Mouse (Mus musculus) forebrain, embryonic 12.5 days (tissue): ENCODE measurements around the gene Cpsf7. TPM values are rescaled to one million over a fixed set of nuclear protein-coding genes. Genes with fewer than 3 reads are reported as not detected.

Experiments
- ATAC-seq: fragments of 200-750 bp; cut with Nextera tagmentation; 2 replicates; pipeline ENCODE4 v1.8.0; 2017; ENCODE audit warnings: moderate TSS enrichment; ENCODE audit not compliant: low FRiP score
- H3K27ac ChIP-seq: fragments of 300-500 bp; sonication (generic); 2 replicates; pipeline ENCODE4 v1.5.1; 2016; ENCODE audit warnings: mild to moderate bottlenecking
- H3K27me3 ChIP-seq: fragments of 300-500 bp; sonication (generic); 2 replicates; pipeline ENCODE4 v1.6.1; 2016; ENCODE audit warnings: mild to moderate bottlenecking
- H3K36me3 ChIP-seq: fragments of 300-500 bp; sonication (generic); replicated peaks from 2 replicates; pipeline ENCODE4 v1.6.1; 2016; ENCODE audit warnings: mild to moderate bottlenecking
- H3K4me1 ChIP-seq: fragments of 300-500 bp; sonication (generic); 2 replicates; pipeline ENCODE4 v1.6.1; 2016
- H3K4me2 ChIP-seq: fragments of 300-500 bp; sonication (generic); 2 replicates; pipeline ENCODE4 v1.6.1; 2016; ENCODE audit warnings: mild to moderate bottlenecking, moderate library complexity
- H3K4me3 ChIP-seq: fragments of 300-500 bp; sonication (generic); replicated peaks from 2 replicates; pipeline ENCODE4 v1.5.1; 2016; ENCODE audit warnings: mild to moderate bottlenecking
- H3K9ac ChIP-seq: fragments of 300-500 bp; sonication (generic); 2 replicates; pipeline ENCODE4 v1.6.1; 2016; ENCODE audit warnings: mild to moderate bottlenecking
- H3K9me3 ChIP-seq: fragments of 300-500 bp; sonication (generic); 2 replicates; pipeline ENCODE4 v1.6.1; 2016
- WGBS: fragments of 180-500 bp; shearing (Covaris S2); methylation state at CpG from one replicate; pipeline ENCODE4 v1.1.7; 2016; 5-methylcytosine and 5-hydroxymethylcytosine counted together
- polyA plus RNA-seq: library from polyadenylated mRNA; unstranded; fragments of >200 nt; fragmentation: Nextera tagmentation; extraction: Ambion mirVana; gene quantifications from 2 replicates; pipeline ENCODE4 v1.2.1, GENCODE M21; 2016

Cpsf7 gene
- 67.9 and 73.9 TPM in 2 replicates for polyA plus RNA-seq

DNA sequence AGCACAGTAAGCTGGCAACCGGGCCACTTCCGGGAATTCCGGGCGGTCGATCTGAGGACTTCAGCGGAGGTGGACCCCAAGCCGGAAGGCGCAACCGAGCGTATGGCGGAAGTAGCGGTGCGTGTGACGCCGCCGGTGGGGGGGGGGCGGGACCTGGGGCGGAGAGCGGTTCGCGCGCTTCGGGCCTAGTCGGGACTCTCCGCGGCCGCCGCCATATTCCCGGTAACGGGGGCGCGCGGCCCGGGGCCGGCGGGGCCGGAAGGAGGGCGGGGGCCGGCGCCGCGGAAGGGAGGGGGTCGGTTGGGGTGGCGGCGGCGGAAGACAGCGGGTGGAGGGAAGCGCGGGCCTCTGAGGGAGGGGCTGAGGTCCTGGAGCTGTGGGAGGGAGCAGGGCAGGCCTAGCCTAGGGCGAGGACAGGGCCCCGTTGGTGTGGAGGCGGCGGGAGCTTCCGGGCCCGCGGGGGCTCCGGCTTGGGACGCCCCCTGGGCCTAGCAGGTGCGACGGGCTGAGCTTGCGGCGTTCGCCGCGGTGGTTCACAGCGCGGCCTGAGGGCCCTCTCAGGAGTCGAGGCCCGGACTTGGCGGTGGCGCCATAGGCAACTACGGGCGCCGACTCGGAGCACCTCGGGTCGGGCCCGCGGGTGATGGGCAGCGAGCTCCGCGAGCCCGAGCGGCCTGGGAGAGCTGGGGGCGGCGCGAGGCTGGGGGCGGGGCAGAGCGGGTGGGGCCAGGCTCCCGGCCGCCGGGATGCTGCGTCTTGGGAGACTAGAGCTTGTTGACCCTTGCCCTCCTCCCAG lies at the start of gene Cpsf7:
Cpsf7 (plus strand) TSS at position 161 of the 796 bp plus-strand sequence.
- H3K27ac ChIP-seq: peak within 1 kb of the TSS; percentile 99
- H3K9ac ChIP-seq: peak within 1 kb of the TSS; percentile 98
- H3K27me3 ChIP-seq: no peaks in the 10 kb centered on the region
- under 1% methylated on average over 92 of the region's 93 CpGs for WGBS
- ATAC-seq: peak; percentile 94
- no peaks in the 10 kb centered on the region for H3K9me3 ChIP-seq
- H3K4me3 ChIP-seq: peak within 1 kb of the TSS; percentile 97
- H3K4me2 ChIP-seq: peak within 1 kb of the TSS; percentile 80
- peaks cover 29% of the 10 kb centered on the region for H3K4me1 ChIP-seq
- peaks cover 12% of the 10 kb centered on the region for H3K36me3 ChIP-seq

DNA sequence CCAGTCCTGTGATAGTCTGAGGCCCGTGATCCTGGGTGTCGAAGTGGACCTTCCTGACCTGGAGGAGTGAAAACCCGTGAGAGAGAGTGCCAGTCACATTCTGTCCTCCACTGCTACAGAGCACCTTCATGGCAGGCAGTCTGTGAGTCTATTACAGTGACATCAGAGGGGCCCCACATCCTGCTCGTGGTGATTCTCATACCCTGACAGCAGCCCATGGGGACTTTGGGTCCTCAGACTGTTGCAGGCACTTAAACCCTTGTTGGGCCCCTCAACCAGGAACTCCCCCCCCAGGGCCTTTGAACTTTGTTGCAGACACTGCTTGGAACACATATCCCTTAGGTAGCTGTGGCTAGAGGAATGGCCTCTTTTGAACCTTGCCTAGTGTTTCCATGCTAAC lies 45.5 kb upstream of the Cpsf7 start:
- Histone ChIP-seq H3K27ac (no peak overlapping the region), H3K9me3 (no peaks in the 10 kb centered on the region), H3K4me3 (no peak overlapping the region), H3K4me2 (no peak overlapping the region), H3K4me1 (peaks cover 9% of the 10 kb centered on the region), H3K9ac (no peak overlapping the region), H3K27me3 (0 out of 2 replicates have a peak, but pooled peaks cover 3% of the 10 kb centered on the region), H3K36me3 (no peaks in the 10 kb centered on the region)
- WGBS: 77% methylated on average over 4 of the region's 4 CpGs
- no peak for ATAC-seq

DNA sequence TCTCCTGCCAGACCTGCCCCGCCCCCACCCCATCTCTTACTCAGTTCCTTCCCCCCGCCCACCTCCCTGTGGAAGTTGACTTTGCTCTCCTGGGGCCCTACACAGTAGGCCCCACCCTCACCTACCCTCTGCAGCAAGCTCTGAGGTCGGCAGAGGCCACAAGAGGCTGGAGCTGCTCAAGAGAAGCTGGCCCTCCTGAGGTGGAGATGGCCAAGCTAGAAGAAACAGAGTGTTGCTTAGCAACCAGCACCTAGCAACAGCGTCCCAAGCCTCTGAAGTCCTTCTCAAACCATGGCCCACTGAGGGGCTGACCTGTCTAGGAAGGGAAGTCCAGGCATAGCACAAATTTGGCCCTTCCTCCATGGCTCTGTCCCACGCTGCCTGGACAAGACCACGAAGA lies 42.4 kb upstream of the Cpsf7 start, which contains the start of gene Ppp1r32:
Ppp1r32 (minus strand) TSS at position 226 of the 400 bp plus-strand sequence.
- Histone ChIP-seq H3K9ac (no peak within 1 kb of the TSS), H3K36me3 (no peaks in the 10 kb centered on the region), H3K4me2 (no peak within 1 kb of the TSS), H3K27me3 (peaks cover 12% of the 10 kb centered on the region; the same call in 1 of the 2 replicates), H3K4me1 (peaks cover 9% of the 10 kb centered on the region), H3K27ac (no peak within 1 kb of the TSS; the same call in 1 of the 2 replicates), H3K9me3 (no peaks in the 10 kb centered on the region), H3K4me3 (no peak within 1 kb of the TSS)
- ATAC-seq: peak; percentile 66; the same call in 1 of the 2 replicates
- 27% methylated on average over 6 of the region's 6 CpGs for WGBS

DNA sequence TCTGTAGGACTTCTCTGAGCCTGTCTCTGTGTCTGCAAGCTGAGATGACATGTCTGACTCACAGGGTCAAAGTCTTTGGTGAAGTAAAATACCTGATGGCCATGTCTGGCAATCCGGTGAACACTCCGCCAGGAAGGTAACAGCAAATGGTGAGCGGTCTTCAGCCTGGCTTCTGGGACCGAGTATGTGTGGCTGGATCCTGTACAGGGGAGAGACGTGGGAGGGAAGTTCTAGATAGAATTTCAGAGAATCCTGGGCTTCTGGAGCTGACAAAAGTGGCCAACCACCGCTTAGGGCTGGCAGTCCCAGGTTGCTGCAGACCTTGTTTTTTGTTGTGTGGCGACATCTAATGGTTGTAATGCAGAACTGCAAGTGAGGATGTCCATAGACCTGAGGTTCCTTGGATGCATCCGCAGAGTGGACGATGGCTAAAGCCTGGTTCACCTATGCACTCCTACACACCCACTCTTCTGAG lies 38.8 kb upstream of the Cpsf7 start:
- Histone ChIP-seq H3K4me2 (no peak overlapping the region), H3K4me1 (peaks cover 9% of the 10 kb centered on the region), H3K36me3 (no peaks in the 10 kb centered on the region), H3K27ac (no peak overlapping the region), H3K27me3 (peaks cover 12% of the 10 kb centered on the region; the same call in 1 of the 2 replicates), H3K9ac (no peak overlapping the region), H3K4me3 (no peak overlapping the region), H3K9me3 (no peaks in the 10 kb centered on the region)
- peak; percentile 74 for ATAC-seq
- whole genome bisulfite sequencing: 26% methylated on average over 9 of the region's 9 CpGs

DNA sequence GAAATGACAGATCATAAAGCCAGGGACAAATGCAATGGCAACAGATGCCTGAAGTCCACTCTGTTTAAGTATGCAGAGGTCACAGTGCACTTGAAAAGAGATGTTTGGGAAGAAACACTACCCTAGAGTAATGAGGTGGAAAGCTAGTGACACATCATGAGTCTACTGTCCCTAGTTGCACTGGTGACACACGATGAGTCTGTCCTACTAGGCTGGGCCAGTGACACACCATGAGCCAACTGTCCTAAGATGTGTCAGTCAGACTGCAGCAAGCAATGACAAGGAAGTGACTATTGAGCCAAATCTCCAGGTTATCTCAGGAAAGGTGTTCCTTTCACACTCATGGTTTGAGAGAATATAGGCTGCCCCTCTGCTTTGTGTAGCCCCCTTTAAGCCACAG lies 29.4 kb upstream of the Cpsf7 start:
- WGBS: 100% methylated on average over 1 of the region's 1 CpGs
- Histone ChIP-seq H3K4me1 (peaks cover 6% of the 10 kb centered on the region; the same call in 1 of the 2 replicates), H3K9me3 (no peaks in the 10 kb centered on the region), H3K9ac (no peak overlapping the region), H3K27me3 (no peaks in the 10 kb centered on the region), H3K4me3 (no peak overlapping the region), H3K4me2 (no peak overlapping the region), H3K36me3 (peaks cover 12% of the 10 kb centered on the region), H3K27ac (no peak overlapping the region)
- no peak for ATAC-seq

DNA sequence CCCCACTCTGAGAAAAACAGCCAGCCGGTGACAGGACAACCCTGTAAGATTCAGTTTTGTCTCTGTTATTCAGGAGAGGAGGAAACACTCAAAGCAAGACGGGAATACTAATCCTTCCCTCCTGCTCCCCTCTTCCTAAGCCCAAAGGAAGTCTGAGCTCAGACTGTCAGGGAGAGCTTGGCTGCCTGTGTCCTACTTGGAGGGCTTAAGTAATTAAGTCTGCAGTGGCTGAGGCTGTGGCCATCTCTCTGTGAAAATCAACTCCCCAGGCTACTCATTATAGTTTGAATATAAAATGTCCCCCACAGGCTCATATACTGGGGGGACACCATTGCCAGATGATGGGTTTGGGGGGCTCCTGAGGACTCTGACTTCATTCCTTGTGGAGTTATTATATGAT lies 28.1 kb upstream of the Cpsf7 start:
- no peak for ATAC-seq
- H3K4me2 ChIP-seq: no peak overlapping the region
- H3K4me1 ChIP-seq: peaks cover 6% of the 10 kb centered on the region; the same call in 1 of the 2 replicates
- WGBS: 54% methylated on average over 2 of the region's 2 CpGs
- no peak overlapping the region for H3K9ac ChIP-seq
- no peaks in the 10 kb centered on the region for H3K27me3 ChIP-seq
- peaks cover 26% of the 10 kb centered on the region for H3K36me3 ChIP-seq
- H3K9me3 ChIP-seq: no peaks in the 10 kb centered on the region
- H3K4me3 ChIP-seq: no peak overlapping the region
- H3K27ac ChIP-seq: no peak overlapping the region

DNA sequence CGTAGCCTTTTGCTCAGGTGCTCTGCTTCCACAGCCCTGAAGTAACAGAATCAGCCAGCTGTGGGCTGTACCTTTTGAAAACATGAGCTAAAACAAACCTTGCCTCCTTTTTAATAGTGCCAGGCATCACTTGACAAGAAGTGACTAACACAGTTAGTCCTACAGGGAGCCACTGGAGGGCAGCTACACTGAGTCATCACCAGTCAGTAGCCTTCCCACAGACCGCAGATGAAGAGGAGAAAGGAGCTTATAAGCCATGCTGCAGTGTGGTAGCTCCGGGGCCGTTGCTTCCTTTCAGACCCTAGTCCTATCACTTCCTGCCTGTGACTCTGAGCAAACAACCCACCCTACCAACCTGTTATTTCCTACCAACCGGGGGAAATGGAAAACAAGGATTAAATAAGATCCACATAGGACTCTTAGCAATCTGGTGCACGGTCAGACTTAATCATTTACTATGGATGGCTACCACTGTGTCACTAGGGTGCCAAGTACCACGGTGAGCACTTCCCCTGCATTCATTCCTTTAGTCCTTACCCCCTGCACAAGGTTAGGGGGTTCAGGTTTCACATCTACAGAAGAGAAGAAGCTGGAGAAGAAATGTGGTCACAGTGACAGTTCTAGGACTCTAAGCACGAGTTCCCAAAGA lies 27.4 kb upstream of the Cpsf7 start:
- 70% methylated on average over 8 of the region's 8 CpGs for WGBS
- Histone ChIP-seq H3K27ac (no peak overlapping the region), H3K36me3 (peaks cover 27% of the 10 kb centered on the region), H3K4me2 (no peak overlapping the region), H3K9ac (no peak overlapping the region), H3K4me1 (peaks cover 6% of the 10 kb centered on the region; the same call in 1 of the 2 replicates), H3K4me3 (no peak overlapping the region), H3K27me3 (no peaks in the 10 kb centered on the region), H3K9me3 (no peaks in the 10 kb centered on the region)
- ATAC-seq: no peak

DNA sequence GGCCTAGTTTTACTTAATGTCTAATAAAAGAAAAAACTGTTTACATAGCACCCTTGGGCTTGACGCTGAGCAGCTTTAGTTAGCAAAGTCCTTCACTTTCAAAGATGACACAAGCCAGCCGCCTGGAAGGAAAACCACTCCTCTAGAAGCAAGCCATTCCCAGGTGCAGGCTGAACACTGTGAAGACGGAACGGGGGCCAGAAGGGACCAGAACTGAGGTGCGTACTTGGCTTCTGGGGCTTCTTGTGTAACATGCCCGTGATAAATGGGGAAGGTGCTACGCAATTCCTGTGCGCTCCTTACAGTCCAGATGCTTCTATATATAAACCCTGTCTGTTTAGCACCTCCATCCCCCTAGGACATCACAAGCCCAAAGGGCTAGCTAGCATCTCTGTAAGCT lies 24.5 kb upstream of the Cpsf7 start:
- Histone ChIP-seq H3K4me2 (no peak overlapping the region), H3K27me3 (no peaks in the 10 kb centered on the region), H3K9ac (no peak overlapping the region), H3K27ac (no peak overlapping the region), H3K36me3 (peaks cover 38% of the 10 kb centered on the region), H3K9me3 (no peaks in the 10 kb centered on the region), H3K4me3 (no peak overlapping the region), H3K4me1 (peaks cover 6% of the 10 kb centered on the region; the same call in 1 of the 2 replicates)
- 96% methylated on average over 8 of the region's 8 CpGs for WGBS
- no peak for ATAC-seq

DNA sequence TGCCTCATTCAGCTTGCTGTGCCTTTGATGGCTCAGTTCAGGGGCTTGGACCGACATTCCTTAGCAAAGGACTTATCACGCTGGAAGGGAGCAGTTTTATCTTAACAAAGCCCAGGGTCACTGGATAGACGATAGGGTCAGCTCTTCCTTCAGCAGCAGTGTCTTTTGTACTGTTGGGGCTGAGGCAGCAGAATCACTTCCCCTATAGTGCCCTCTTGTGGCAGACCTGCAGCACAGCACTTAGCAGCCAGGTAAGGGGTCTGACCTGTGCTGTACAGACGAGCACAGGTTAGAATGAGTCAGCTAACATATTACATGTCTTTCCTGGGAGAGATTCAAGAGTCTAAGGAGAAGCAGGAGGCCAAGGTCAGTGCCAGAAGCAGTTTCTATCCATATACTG lies 22.5 kb upstream of the Cpsf7 start:
- H3K27me3 ChIP-seq: no peaks in the 10 kb centered on the region
- H3K36me3 ChIP-seq: peaks cover 49% of the 10 kb centered on the region
- no peak overlapping the region for H3K27ac ChIP-seq
- H3K9ac ChIP-seq: no peak overlapping the region
- no peaks in the 10 kb centered on the region for H3K4me1 ChIP-seq
- WGBS: 5% methylated on average over 4 of the region's 4 CpGs
- H3K4me2 ChIP-seq: no peak overlapping the region
- no peak overlapping the region for H3K4me3 ChIP-seq
- no peaks in the 10 kb centered on the region for H3K9me3 ChIP-seq
- ATAC-seq: peak; percentile 68; the same call in 1 of the 2 replicates

DNA sequence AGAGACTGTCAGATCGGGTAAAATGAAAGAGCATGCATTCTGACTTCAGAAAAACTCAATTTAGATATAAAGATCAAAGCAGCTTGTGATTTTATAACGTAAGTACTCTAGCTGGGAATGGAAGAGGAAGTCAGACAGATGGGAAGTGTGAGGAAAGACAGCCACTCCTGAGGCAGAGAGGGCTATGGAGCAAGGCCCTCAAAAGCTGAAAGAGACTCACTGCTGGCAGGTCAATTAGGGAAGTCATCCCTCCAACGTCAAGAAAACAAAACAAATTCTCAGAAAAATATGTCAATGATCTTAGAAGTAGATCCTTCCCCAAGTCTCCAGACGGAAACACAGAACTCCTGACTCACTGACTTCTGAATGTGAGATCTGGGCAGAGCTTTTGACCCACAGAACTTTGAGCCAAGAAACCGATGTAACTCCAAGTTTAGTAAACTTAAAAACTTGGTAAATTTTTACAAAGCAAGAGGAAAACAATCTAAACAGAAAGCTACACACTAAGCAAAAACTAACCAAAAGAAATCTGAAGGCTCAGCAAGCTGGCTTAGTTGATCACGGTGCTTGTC lies 14.2 kb upstream of the Cpsf7 start:
- Histone ChIP-seq H3K4me2 (no peak overlapping the region), H3K27me3 (no peaks in the 10 kb centered on the region), H3K9me3 (no peaks in the 10 kb centered on the region), H3K4me1 (no peaks in the 10 kb centered on the region), H3K36me3 (peaks cover 33% of the 10 kb centered on the region), H3K27ac (no peak overlapping the region), H3K4me3 (no peak overlapping the region), H3K9ac (no peak overlapping the region)
- 84% methylated on average over 6 of the region's 6 CpGs for WGBS
- no peak for ATAC-seq

DNA sequence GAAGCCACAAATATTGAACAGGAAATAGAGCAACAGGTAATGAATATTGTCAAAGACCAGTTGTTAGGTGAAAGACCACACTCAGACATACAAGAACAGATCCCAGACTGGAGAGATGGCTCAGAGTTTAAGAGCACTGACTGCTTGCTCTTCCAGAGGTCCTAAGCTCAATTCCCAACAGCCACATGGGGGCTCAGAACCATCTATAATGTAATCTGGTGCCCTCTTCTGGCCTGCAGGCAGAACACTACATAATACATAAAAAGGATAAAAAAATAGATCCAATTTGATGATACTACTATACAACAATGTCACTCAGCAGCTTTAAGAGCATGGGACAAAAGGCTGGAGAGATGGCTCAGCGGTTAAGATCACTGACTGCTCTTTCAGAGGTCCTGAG lies 4.7 kb upstream of the Cpsf7 start:
- WGBS: 39% methylated on average over 1 of the region's 1 CpGs
- Histone ChIP-seq H3K4me3 (no peak overlapping the region), H3K9ac (no peak overlapping the region), H3K27me3 (no peaks in the 10 kb centered on the region), H3K4me2 (no peak overlapping the region), H3K36me3 (peaks cover 17% of the 10 kb centered on the region), H3K27ac (no peak overlapping the region), H3K4me1 (peaks cover 9% of the 10 kb centered on the region), H3K9me3 (no peaks in the 10 kb centered on the region)
- ATAC-seq: no peak

DNA sequence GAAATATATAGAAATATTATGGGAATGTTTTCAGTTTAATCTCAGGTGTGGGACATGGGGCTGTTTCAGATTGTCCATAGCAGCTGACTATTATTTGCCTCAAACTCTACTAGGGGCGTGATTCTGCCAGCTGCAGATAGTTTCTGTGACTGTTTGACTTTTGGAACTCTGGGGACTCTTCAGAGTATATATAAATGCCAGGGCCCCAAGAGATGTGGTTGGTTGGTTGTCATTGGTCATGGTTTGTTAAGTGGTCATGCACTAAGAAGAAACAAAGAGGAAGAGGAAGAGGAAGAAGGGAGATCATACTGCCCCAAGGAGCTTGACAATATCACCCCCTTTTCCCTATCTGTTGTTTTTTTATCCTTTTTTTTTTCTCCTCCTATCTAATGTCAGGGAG lies 3.1 kb upstream of the Cpsf7 start:
- H3K4me2 ChIP-seq: no peak overlapping the region
- peaks cover 18% of the 10 kb centered on the region for H3K4me1 ChIP-seq
- H3K27me3 ChIP-seq: no peaks in the 10 kb centered on the region
- no peak overlapping the region for H3K9ac ChIP-seq
- H3K27ac ChIP-seq: no peak overlapping the region
- H3K4me3 ChIP-seq: no peak overlapping the region
- ATAC-seq: no peak
- peaks cover 2% of the 10 kb centered on the region for H3K36me3 ChIP-seq
- WGBS: 83% methylated on average over 1 of the region's 1 CpGs
- no peaks in the 10 kb centered on the region for H3K9me3 ChIP-seq
